Mouse (Mus musculus) CD4-positive, CD25-positive, alpha-beta regulatory T cell, adult 4 months (primary cell): Measurements from ENCODE around the gene Cidec. TPM values are rescaled to one million over a fixed set of nuclear protein-coding genes. Genes with fewer than 3 reads are reported as not detected.

Experiments used
- polyA plus RNA-seq, 2 experiments: library from polyadenylated mRNA; unstranded; fragments of 100-300 nt; shearing (Covaris generic); gene quantifications; one replicate each; pipeline ENCODE4 v1.2.1; 2017

Cidec gene
- polyA plus RNA-seq, 2 experiments from 2014 or later, result not detected

Other genes starting within 250 kb of the Cidec start
- under 1 TPM in 1 of 2 experiments, not detected in 1; 0.90 TPM for gene Lhfpl4, start 240.4 kb downstream of the Cidec start, polyA plus RNA-seq
- gene Mtmr14, start 197.9 kb downstream of the Cidec start, polyA plus RNA-seq, result 10 to 100 TPM; 20.6 to 25.6 TPM
- under 1 TPM; 0.23 to 0.28 TPM for gene Cpne9, start 153.5 kb downstream of the Cidec start, polyA plus RNA-seq
- gene Brpf1, start 128.6 kb downstream of the Cidec start, polyA plus RNA-seq, result 10 to 100 TPM; 11.7 to 12.0 TPM
- gene Ogg1, start 108.8 kb downstream of the Cidec start, polyA plus RNA-seq, result 10 to 100 TPM; 15.9 to 26.2 TPM
- 1 to 10 TPM; 2.2 to 2.9 TPM for gene Camk1, start 91.8 kb downstream of the Cidec start, polyA plus RNA-seq
- gene Tada3, start 57.9 kb downstream of the Cidec start, polyA plus RNA-seq, result 10 to 100 TPM; 39.2 to 47.5 TPM
- gene Arpc4, start 57.6 kb downstream of the Cidec start, polyA plus RNA-seq, result 100 to 1,000 TPM; 574 to 794 TPM
- gene Ttll3, start 46.5 kb downstream of the Cidec start, polyA plus RNA-seq, result 10 to 100 TPM; 22.7 to 24.0 TPM
- gene Rpusd3, start 16.4 kb downstream of the Cidec start, polyA plus RNA-seq, result 10 to 100 TPM in 1 of 2 experiments, 1 to 10 TPM in 1; 9.8 to 10.2 TPM
- gene Jagn1, start 6.8 kb upstream of the Cidec start, polyA plus RNA-seq, result 10 to 100 TPM; 54.9 to 66.3 TPM
- 1 to 10 TPM in 1 of 2 experiments, not detected in 1; 1.2 TPM for gene Il17re, start 22.7 kb upstream of the Cidec start, polyA plus RNA-seq
- gene Il17rc, start 35.7 kb upstream of the Cidec start, polyA plus RNA-seq, result not detected
- 1 to 10 TPM; 7.3 to 8.4 TPM for gene Creld1, start 47.5 kb upstream of the Cidec start, polyA plus RNA-seq
- gene Prrt3, start 66.2 kb upstream of the Cidec start, polyA plus RNA-seq, result not detected
- 10 to 100 TPM; 56.2 to 68.2 TPM for gene Emc3, start 95.9 kb upstream of the Cidec start, polyA plus RNA-seq
- 1 to 10 TPM; 2.0 to 3.2 TPM for gene Fancd2, start 95.9 kb upstream of the Cidec start, polyA plus RNA-seq
- not detected for gene Fancd2os, start 165.0 kb upstream of the Cidec start, polyA plus RNA-seq
- gene Brk1, start 169.0 kb upstream of the Cidec start, polyA plus RNA-seq, result 100 to 1,000 TPM; 273 to 296 TPM
- 10 to 100 TPM; 10.4 to 17.3 TPM for gene Vhl, start 188.2 kb upstream of the Cidec start, polyA plus RNA-seq
- 10 to 100 TPM; 27.3 to 40.1 TPM for gene Irak2, start 202.7 kb upstream of the Cidec start, polyA plus RNA-seq